Mouse (Mus musculus): ENCODE results near the gene Gm47841. TPM values are rescaled to one million over a fixed set of nuclear protein-coding genes. Genes with fewer than 3 reads are reported as not detected.

Gene Gm47841
- total RNA-seq (2012; rRNA removed) (not detected in 2 replicates), polyA plus RNA-seq (2012; ENCODE audit: insufficient read depth in 1 of 2, insufficient read length in 2 of 2, low read depth in 1 of 2, low replicate concordance in 2 of 2, missing spikeins in 1 of 2) (not detected)

DNA sequence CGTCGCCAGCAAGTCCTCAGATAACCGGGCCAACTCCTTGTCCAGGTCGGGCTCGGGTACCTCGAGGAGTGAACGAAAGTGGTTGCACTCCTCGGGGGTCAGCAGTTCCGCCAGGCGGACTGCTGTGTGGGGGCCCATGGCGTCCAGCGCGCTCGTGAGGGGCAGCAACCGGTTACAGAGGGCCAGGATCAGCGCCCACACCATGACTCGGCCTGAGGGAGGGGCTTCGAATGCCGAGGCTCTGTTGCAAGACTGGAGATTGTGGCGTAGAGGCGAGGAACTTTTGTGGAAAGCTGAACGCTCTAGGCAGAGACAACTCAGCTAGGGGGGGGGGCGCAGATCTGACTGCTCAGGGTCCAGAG, at the start of gene Gm47841:
Gene Gm47841 (minus strand): TSS at position 204 of the 362 bp plus-strand sequence.
- H3K27me3 ChIP-seq (ENCODE audit: control insufficient read depth in 1 of 2, insufficient read depth in 2 of 2, low read length in 2 of 2), result no peaks in the 10 kb centered on the region
- H3K9me3 ChIP-seq (replicated peaks; ENCODE audit: insufficient read depth, low read length), result no peaks in the 10 kb centered on the region
- TF ChIP-seq ZKSCAN1 (IDR thresholded peaks at IDR 0.05; ENCODE audit: low read depth, low read length), result no peak
- no peak for TF ChIP-seq USF2 (IDR thresholded peaks at IDR 0.05; ENCODE audit: borderline replicate concordance in 1 of 2, insufficient read depth in 1 of 2, low read depth in 1 of 2, low read length in 2 of 2)
- TF ChIP-seq ZMIZ1 (IDR thresholded peaks at IDR 0.05; ENCODE audit: low read depth, low read length), result no peak
- no peak for TF ChIP-seq TAL1 (IDR thresholded peaks at IDR 0.05; ENCODE audit: low read length)
- TF ChIP-seq CHD2 (IDR thresholded peaks at IDR 0.05; ENCODE audit: low read length), result no peak
- TF ChIP-seq MXI1 (IDR thresholded peaks at IDR 0.05; ENCODE audit: low read depth, low read length), result no peak
- no peak for TF ChIP-seq SMC3 (IDR thresholded peaks at IDR 0.05; ENCODE audit: low read depth, low read length)
- TF ChIP-seq RCOR1 (IDR thresholded peaks at IDR 0.05; ENCODE audit: low read depth, low read length), result no peak
- no peak for TF ChIP-seq MYB (IDR thresholded peaks at IDR 0.05; ENCODE audit: low read depth, low read length)
- TF ChIP-seq GATA1 (IDR thresholded peaks at IDR 0.05; ENCODE audit: low read depth, low read length), result no peak
- no peak for TF ChIP-seq CTCF (IDR thresholded peaks at IDR 0.05 in 2 of 3, conservative IDR thresholded peaks at IDR 0.05 in 1 of 3; ENCODE audit: control insufficient read depth in 1 of 3, insufficient read depth in 1 of 3, low read depth in 2 of 3, low read length in 3 of 3, poor library complexity in 1 of 3, severe bottlenecking in 1 of 3)
- no peak for TF ChIP-seq BHLHE40 (IDR thresholded peaks at IDR 0.05; ENCODE audit: borderline replicate concordance, low read depth, low read length)
- TF ChIP-seq MYC (IDR thresholded peaks at IDR 0.05; ENCODE audit: low read depth, low read length), result no peak
- no peak for TF ChIP-seq TBP (IDR thresholded peaks at IDR 0.05; ENCODE audit: low read depth, low read length)
- no peak for TF ChIP-seq GABPA (IDR thresholded peaks at IDR 0.05; ENCODE audit: low read depth, low read length)
- no peak for TF ChIP-seq NRF1 (IDR thresholded peaks at IDR 0.05; ENCODE audit: insufficient read depth, low read depth, low read length, poor library complexity, severe bottlenecking)
- TF ChIP-seq UBTF (IDR thresholded peaks at IDR 0.05; ENCODE audit: borderline replicate concordance, insufficient read depth, low read depth, low read length), result no peak
- TF ChIP-seq NELFE (IDR thresholded peaks at IDR 0.05; ENCODE audit: low read depth, low read length), result no peak
- TF ChIP-seq SIN3A (IDR thresholded peaks at IDR 0.05; ENCODE audit: low read length), result no peak
- TF ChIP-seq ZC3H11A (IDR thresholded peaks at IDR 0.05; ENCODE audit: low read depth, low read length), result no peak
- H3K36me3 ChIP-seq (ENCODE audit: control insufficient read depth in 1 of 2, insufficient read depth in 2 of 2, low read length in 2 of 2), result no peaks in the 10 kb centered on the region
- H3K4me3 ChIP-seq (ENCODE audit: control insufficient read depth in 1 of 2, insufficient read depth in 1 of 2, low read depth in 2 of 2, low read length in 2 of 2), result no peak within 1 kb of the TSS
- H3K27ac ChIP-seq (ENCODE audit: control insufficient read depth, low read depth, low read length), result no peak within 1 kb of the TSS
- no peak for DNase-seq (ENCODE audit: low read depth, low spot score)
- no peak within 1 kb of the TSS for H3K9ac ChIP-seq (ENCODE audit: control insufficient read depth, low read depth, low read length, poor library complexity, severe bottlenecking)
- H3K4me1 ChIP-seq (ENCODE audit: control insufficient read depth in 1 of 2, insufficient read depth in 2 of 2, low read length in 2 of 2), result no peaks in the 10 kb centered on the region
- no peaks in the 10 kb centered on the region for H3K79me2 ChIP-seq (ENCODE audit: control insufficient read depth, insufficient read depth, low read length, poor library complexity)

DNA sequence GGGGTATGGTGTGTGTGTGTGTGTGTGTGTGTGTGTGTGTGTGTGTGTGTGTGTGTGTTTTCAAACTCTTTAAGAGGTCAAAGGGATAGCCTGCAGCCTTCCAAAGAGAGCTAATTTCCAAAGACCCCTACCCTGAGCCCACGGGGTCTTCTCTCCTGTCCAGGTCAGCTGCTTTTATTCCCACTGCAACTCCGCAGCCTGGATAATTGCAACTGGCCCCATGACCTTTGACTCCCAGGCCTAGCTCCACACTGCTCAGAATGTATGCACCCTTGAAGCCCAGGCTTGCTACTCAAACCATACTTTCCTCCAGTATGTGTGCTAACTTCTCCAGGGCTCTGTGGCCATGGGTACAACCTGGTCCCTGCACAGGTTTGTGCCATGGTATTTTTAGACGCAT, 48.2 kb upstream of the Gm47841 start:
- DNase-seq (ENCODE audit: low read depth, low spot score), result no peak
- Histone ChIP-seq H3K27ac (ENCODE audit: control insufficient read depth, low read depth, low read length) (no peak overlapping the region), H3K9ac (ENCODE audit: control insufficient read depth, low read depth, low read length, poor library complexity, severe bottlenecking) (no peak overlapping the region), H3K4me1 (ENCODE audit: control insufficient read depth in 1 of 2, insufficient read depth in 2 of 2, low read length in 2 of 2) (no peaks in the 10 kb centered on the region), H3K79me2 (ENCODE audit: control insufficient read depth, insufficient read depth, low read length, poor library complexity) (no peaks in the 10 kb centered on the region), H3K27me3 (ENCODE audit: control insufficient read depth in 1 of 2, insufficient read depth in 2 of 2, low read length in 2 of 2) (peaks cover 0 to 7% of the 10 kb centered on the region in 2 experiments; a peak in 3 of 4 replicates), H3K4me3 (ENCODE audit: control insufficient read depth in 1 of 2, insufficient read depth in 1 of 2, low read depth in 2 of 2, low read length in 2 of 2) (no peak overlapping the region), H3K36me3 (ENCODE audit: control insufficient read depth in 1 of 2, insufficient read depth in 2 of 2, low read length in 2 of 2) (no peaks in the 10 kb centered on the region), H3K9me3 (replicated peaks; ENCODE audit: insufficient read depth, low read length) (no peaks in the 10 kb centered on the region)
- TF ChIP-seq NELFE (IDR thresholded peaks at IDR 0.05; ENCODE audit: low read depth, low read length) (no peak), SMC3 (IDR thresholded peaks at IDR 0.05; ENCODE audit: low read depth, low read length) (no peak), CTCF (IDR thresholded peaks at IDR 0.05 in 2 of 3, conservative IDR thresholded peaks at IDR 0.05 in 1 of 3; ENCODE audit: control insufficient read depth in 1 of 3, insufficient read depth in 1 of 3, low read depth in 2 of 3, low read length in 3 of 3, poor library complexity in 1 of 3, severe bottlenecking in 1 of 3) (no peak), TCF12 (IDR thresholded peaks at IDR 0.05; ENCODE audit: low read depth, low read length) (no peak), MYC (IDR thresholded peaks at IDR 0.05; ENCODE audit: low read depth, low read length) (no peak), MAX (IDR thresholded peaks at IDR 0.05; ENCODE audit: low read length) (no peak), HCFC1 (IDR thresholded peaks at IDR 0.05; ENCODE audit: low read depth, low read length) (no peak), JUND (IDR thresholded peaks at IDR 0.05; ENCODE audit: low read depth, low read length) (no peak), ETS1 (IDR thresholded peaks at IDR 0.05; ENCODE audit: low read depth, low read length) (no peak), BHLHE40 (IDR thresholded peaks at IDR 0.05; ENCODE audit: borderline replicate concordance, low read depth, low read length) (no peak), RCOR1 (IDR thresholded peaks at IDR 0.05; ENCODE audit: low read depth, low read length) (no peak), GATA1 (IDR thresholded peaks at IDR 0.05; ENCODE audit: low read depth, low read length) (no peak), POLR2A (IDR thresholded peaks at IDR 0.05; ENCODE audit: control insufficient read depth in 1 of 2, insufficient read depth in 1 of 2, low read depth in 1 of 2, low read length in 2 of 2, poor library complexity in 1 of 2) (no peak), TAL1 (IDR thresholded peaks at IDR 0.05; ENCODE audit: low read length) (no peak)
